Mouse (Mus musculus): ENCODE measurements around the gene Ifng.

DNA sequence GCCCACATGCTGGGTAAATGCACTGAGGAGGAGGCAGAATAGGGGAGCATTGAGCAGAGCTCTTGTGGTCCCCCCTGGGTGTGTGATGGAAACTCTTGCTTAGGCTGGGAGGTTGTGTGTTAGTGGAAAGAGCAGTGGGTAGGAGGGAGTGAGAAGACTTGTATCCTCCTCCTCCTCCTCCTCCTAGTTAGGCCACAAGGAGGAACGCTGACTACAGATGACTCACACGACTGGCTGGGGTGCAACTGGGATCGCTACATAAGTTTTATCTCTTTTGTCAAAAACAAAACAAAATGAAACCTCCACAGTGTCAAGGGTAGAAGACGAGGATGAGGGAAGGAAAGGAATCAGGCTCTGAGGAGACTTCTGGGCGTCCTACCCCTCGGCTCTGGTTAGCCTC is 2.2 kb downstream of the Ifng start:
- TF ChIP-seq GATA1 (IDR thresholded peaks at IDR 0.05; ENCODE audit: borderline replicate concordance, low read length): no peak
- TF ChIP-seq FLI1 (IDR thresholded peaks at IDR 0.05; ENCODE audit: low read length): no peak
